Comparison of ENCODE assay signal across 20 mouse cellular contexts in the genomic region with DNA sequence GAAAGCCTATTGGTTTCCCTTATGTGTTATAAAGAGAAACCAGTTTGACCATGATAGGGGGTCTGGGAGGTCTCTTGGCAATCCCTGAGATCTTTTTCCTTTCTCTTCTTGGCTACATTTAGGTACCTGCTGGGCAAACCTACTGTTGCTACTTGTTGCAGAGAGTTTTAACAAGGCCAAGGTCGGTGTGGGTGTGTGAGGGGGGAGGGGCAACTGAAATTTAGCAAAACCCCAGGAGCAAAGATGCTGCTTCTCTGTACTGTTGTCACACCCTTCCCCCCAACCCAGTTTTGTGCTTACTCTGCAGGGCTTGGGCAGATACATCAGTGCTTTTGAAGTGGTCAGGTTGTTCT.
DNase-seq lines count a peak whose midpoint lies in the region; ATAC-seq lines count a peak whose summit lies in the region.
"Had no signal": no experiment of that assay in that cellular context is flagged by ENCODE, and none has a peak within 500 bp of the region (broad histone marks: within the 10 kb centered on the region; RNA-seq: fewer than 3 reads in every experiment).

No protein-coding gene starts in this region.

- H3K4me2 ChIP-seq in forebrain, embryonic 16.5 days (ENCODE audit: low read length): no peak overlapping the region
- no peak overlapping the region for H3K4me2 ChIP-seq in forebrain, embryonic 12.5 days
- H3K4me2 ChIP-seq in neural tube, embryonic 13.5 days: no peak overlapping the region
- no peak overlapping the region for H3K4me2 ChIP-seq in neural tube, embryonic 15.5 days
- H3K4me2 ChIP-seq: embryonic facial prominence, embryonic 12.5 days; intestine, embryonic 15.5 days; limb, embryonic 13.5 days; liver, embryonic 12.5 days had no signal

- no peak overlapping the region; the same call in 1 of the 2 replicates for H3K27ac ChIP-seq in forebrain, embryonic 16.5 days (ENCODE audit: low read length)
- H3K27ac ChIP-seq in forebrain, embryonic 12.5 days: no peak overlapping the region
- H3K27ac ChIP-seq in neural tube, embryonic 13.5 days (replicated peaks): peak overlapping the region; percentile 52; the same call in 1 of the 2 replicates
- no peak overlapping the region for H3K27ac ChIP-seq in neural tube, embryonic 15.5 days (replicated peaks)
- H3K27ac ChIP-seq: embryonic facial prominence, embryonic 12.5 days; heart, adult 2 months; intestine, embryonic 15.5 days; limb, embryonic 13.5 days; liver, embryonic 12.5 days; midbrain, embryonic 10.5 days had no signal

- 11% methylated on average over 1 of the region's 1 CpGs for WGBS in forebrain, embryonic 16.5 days
- WGBS in forebrain, embryonic 12.5 days: 6% methylated on average over 1 of the region's 1 CpGs
- 0% methylated on average over 1 of the region's 1 CpGs for WGBS in neural tube, embryonic 13.5 days
- 4% methylated on average over 1 of the region's 1 CpGs for WGBS in neural tube, embryonic 15.5 days

- peak; percentile 60 to 72 for DNase-seq in cerebellum, postnatal 10 days
- DNase-seq in cerebellum, adult 11 months: no peak
- no peak for DNase-seq in layer of hippocampus, postnatal 10 days (ENCODE audit: low spot score in 2 of 2)
- DNase-seq: adrenal gland, postnatal 14 days; gastrocnemius, postnatal 36 days; heart, adult 2 months; kidney, adult 8-10 months; kidney, postnatal 10 days; lung, adult 18-20 months; lung, postnatal 10 days had no signal

- no peak overlapping the region for H3K4me3 ChIP-seq in forebrain, embryonic 16.5 days (replicated peaks; ENCODE audit: low read length)
- H3K4me3 ChIP-seq in forebrain, embryonic 12.5 days (replicated peaks): no peak overlapping the region
- no peak overlapping the region for H3K4me3 ChIP-seq in neural tube, embryonic 13.5 days
- no peak overlapping the region for H3K4me3 ChIP-seq in neural tube, embryonic 15.5 days (replicated peaks)
- H3K4me3 ChIP-seq: embryonic facial prominence, embryonic 12.5 days; heart, adult 2 months; intestine, embryonic 15.5 days; limb, embryonic 13.5 days; liver, embryonic 12.5 days; midbrain, embryonic 10.5 days had no signal

- no peaks in the 10 kb centered on the region for H3K27me3 ChIP-seq in forebrain, embryonic 16.5 days (replicated peaks; ENCODE audit: control insufficient read depth, insufficient read depth, low read length)
- H3K27me3 ChIP-seq in forebrain, embryonic 12.5 days: 0 out of 2 replicates have a peak, but pooled peaks cover 5% of the 10 kb centered on the region
- no peaks in the 10 kb centered on the region for H3K27me3 ChIP-seq in neural tube, embryonic 13.5 days
- H3K27me3 ChIP-seq in neural tube, embryonic 15.5 days (replicated peaks): no peaks in the 10 kb centered on the region
- H3K27me3 ChIP-seq: CH12.LX; embryonic facial prominence, embryonic 12.5 days; intestine, embryonic 15.5 days; limb, embryonic 13.5 days; liver, embryonic 12.5 days had no signal

- no peaks in the 10 kb centered on the region for H3K36me3 ChIP-seq in forebrain, embryonic 16.5 days (ENCODE audit: control insufficient read depth, insufficient read depth)
- no peaks in the 10 kb centered on the region for H3K36me3 ChIP-seq in forebrain, embryonic 12.5 days (replicated peaks)
- no peaks in the 10 kb centered on the region for H3K36me3 ChIP-seq in neural tube, embryonic 13.5 days
- H3K36me3 ChIP-seq in neural tube, embryonic 15.5 days: no peaks in the 10 kb centered on the region
- H3K36me3 ChIP-seq: embryonic facial prominence, embryonic 12.5 days; intestine, embryonic 15.5 days; limb, embryonic 13.5 days; liver, embryonic 12.5 days; midbrain, embryonic 10.5 days had no signal

- no peak overlapping the region for H3K9ac ChIP-seq in forebrain, embryonic 16.5 days (replicated peaks; ENCODE audit: low read depth, low read length)
- no peak overlapping the region for H3K9ac ChIP-seq in forebrain, embryonic 12.5 days
- H3K9ac ChIP-seq in neural tube, embryonic 13.5 days: no peak overlapping the region
- H3K9ac ChIP-seq in neural tube, embryonic 15.5 days (replicated peaks): no peak overlapping the region
- H3K9ac ChIP-seq: embryonic facial prominence, embryonic 12.5 days; intestine, embryonic 15.5 days; limb, embryonic 13.5 days; liver, embryonic 12.5 days had no signal

- 0 out of 2 replicates have a peak, but pooled peaks have one; percentile 24 for ATAC-seq in forebrain, embryonic 16.5 days
- ATAC-seq in forebrain, embryonic 12.5 days (ENCODE audit: low FRiP score): no peak
- no peak for ATAC-seq in neural tube, embryonic 13.5 days (ENCODE audit: low read depth)
- ATAC-seq in neural tube, embryonic 15.5 days (ENCODE audit: low FRiP score): no peak
- ATAC-seq: intestine, embryonic 15.5 days; liver, embryonic 12.5 days had no signal

- H3K9me3 ChIP-seq in forebrain, embryonic 16.5 days (ENCODE audit: control insufficient read depth, low read length): no peaks in the 10 kb centered on the region
- H3K9me3 ChIP-seq in forebrain, embryonic 12.5 days: no peaks in the 10 kb centered on the region
- H3K9me3 ChIP-seq in neural tube, embryonic 13.5 days: no peaks in the 10 kb centered on the region
- H3K9me3 ChIP-seq in neural tube, embryonic 15.5 days (replicated peaks): no peaks in the 10 kb centered on the region
- H3K9me3 ChIP-seq: embryonic facial prominence, embryonic 12.5 days; intestine, embryonic 15.5 days; limb, embryonic 13.5 days; liver, embryonic 12.5 days; midbrain, embryonic 10.5 days had no signal

- peaks cover 12% of the 10 kb centered on the region for H3K4me1 ChIP-seq in forebrain, embryonic 16.5 days (replicated peaks; ENCODE audit: control insufficient read depth, insufficient read depth, low read length)
- H3K4me1 ChIP-seq in forebrain, embryonic 12.5 days: peaks cover 21% of the 10 kb centered on the region
- H3K4me1 ChIP-seq in neural tube, embryonic 13.5 days (replicated peaks): peaks cover 38% of the 10 kb centered on the region
- H3K4me1 ChIP-seq in neural tube, embryonic 15.5 days: peaks cover 16% of the 10 kb centered on the region
- H3K4me1 ChIP-seq: embryonic facial prominence, embryonic 12.5 days; intestine, embryonic 15.5 days; limb, embryonic 13.5 days; liver, embryonic 12.5 days had no signal

Comparison
In these comparisons a context has a peak if more than half of its experiments do, and no peak if none do; other contexts are left out.
1. DNase-seq: peak in cerebellum, postnatal 10 days (2 of 2); none in cerebellum, adult 11 months (single experiment) and layer of hippocampus, postnatal 10 days (0 of 2).